Mouse (Mus musculus): ENCODE measurements around the gene Gm20547. TPM values are rescaled to one million over a fixed set of nuclear protein-coding genes. Genes with fewer than 3 reads are reported as not detected.
A peak's percentile ranks its signal among the peaks of the same experiment; 100 is the strongest.

Gm20547 gene
- polyA plus RNA-seq (2012; rRNA removed), result 0.05 TPM in 1 of 2 replicates, not detected in the other

- Histone ChIP-seq H3K27me3 (replicated peaks; ENCODE audit: control insufficient read depth, insufficient read depth, low read length) (no peaks in the 10 kb centered on the region), H3K4me3 (ENCODE audit: insufficient read depth, low read depth, low read length) (peak within 1 kb of the TSS; percentile 36; the same call in 1 of the 2 replicates), H3K4me1 (ENCODE audit: control insufficient read depth, insufficient read depth, low read length) (no peaks in the 10 kb centered on the region), H3K36me3 (ENCODE audit: control insufficient read depth, insufficient read depth, low read length) (no peaks in the 10 kb centered on the region), H3K27ac (ENCODE audit: insufficient read depth, low read depth, low read length) (no peak within 1 kb of the TSS)
- 24% methylated on average over 15 of the region's 15 CpGs for WGBS
- TF ChIP-seq CTCF (conservative IDR thresholded peaks at IDR 0.05; ENCODE audit: insufficient read depth, insufficient read length, low read depth, low read length) (no peak), POLR2A (IDR thresholded peaks at IDR 0.05; ENCODE audit: low read depth, low read length) (no peak)
- DNase-seq, result peak; percentile 61
Observed at GRCm38 (mm10) chr17:34881683-34882310, at the start of gene Gm20547. Gene Gm20547 (minus strand): TSS chr17:34882042.

- H3K4me1 ChIP-seq (ENCODE audit: control insufficient read depth, insufficient read depth, low read length), result no peaks in the 10 kb centered on the region
- H3K27ac ChIP-seq (ENCODE audit: insufficient read depth, low read depth, low read length), result peak within 1 kb of the TSS; percentile 78
- peak within 1 kb of the TSS; percentile 67 for H3K4me3 ChIP-seq (ENCODE audit: insufficient read depth, low read depth, low read length)
- WGBS, result under 1% methylated on average over 38 of the region's 38 CpGs
- H3K36me3 ChIP-seq (ENCODE audit: control insufficient read depth, insufficient read depth, low read length), result peaks cover 6% of the 10 kb centered on the region; the same call in 1 of the 2 replicates
- TF ChIP-seq POLR2A (IDR thresholded peaks at IDR 0.05; ENCODE audit: low read depth, low read length) (peak; percentile 87), CTCF (conservative IDR thresholded peaks at IDR 0.05; ENCODE audit: insufficient read depth, insufficient read length, low read depth, low read length) (peak; percentile 73)
- peak; percentile 100 for DNase-seq
- H3K27me3 ChIP-seq (replicated peaks; ENCODE audit: control insufficient read depth, insufficient read depth, low read length), result no peaks in the 10 kb centered on the region
Observed at GRCm38 (mm10) chr17:34931061-34931734, 49.4 kb upstream of the Gm20547 start, which contains the start of gene Neu1. Gene Neu1 (plus strand): TSS chr17:34931253.

GRCm38 (mm10) chr17:34928841-34929240 is 47.0 kb upstream of the Gm20547 start:
- Histone ChIP-seq H3K4me1 (ENCODE audit: control insufficient read depth, insufficient read depth, low read length) (no peaks in the 10 kb centered on the region), H3K27me3 (replicated peaks; ENCODE audit: control insufficient read depth, insufficient read depth, low read length) (no peaks in the 10 kb centered on the region), H3K4me3 (ENCODE audit: insufficient read depth, low read depth, low read length) (no peak overlapping the region), H3K27ac (ENCODE audit: insufficient read depth, low read depth, low read length) (no peak overlapping the region), H3K36me3 (ENCODE audit: control insufficient read depth, insufficient read depth, low read length) (peaks cover 1% of the 10 kb centered on the region; the same call in 1 of the 2 replicates)
- no peak for TF ChIP-seq CTCF (conservative IDR thresholded peaks at IDR 0.05; ENCODE audit: insufficient read depth, insufficient read length, low read depth, low read length)
- no peak for TF ChIP-seq POLR2A (IDR thresholded peaks at IDR 0.05; ENCODE audit: low read depth, low read length)
- no peak for DNase-seq
- WGBS, result 61% methylated on average over 4 of the region's 4 CpGs

- WGBS, result 85% methylated on average over 18 of the region's 18 CpGs
- DNase-seq, result no peak
- H3K27ac ChIP-seq (ENCODE audit: insufficient read depth, low read depth, low read length), result no peak overlapping the region
- no peak for TF ChIP-seq CTCF (conservative IDR thresholded peaks at IDR 0.05; ENCODE audit: insufficient read depth, insufficient read length, low read depth, low read length)
- no peak for TF ChIP-seq POLR2A (IDR thresholded peaks at IDR 0.05; ENCODE audit: low read depth, low read length)
- H3K4me1 ChIP-seq (ENCODE audit: control insufficient read depth, insufficient read depth, low read length), result no peaks in the 10 kb centered on the region
- no peaks in the 10 kb centered on the region for H3K27me3 ChIP-seq (replicated peaks; ENCODE audit: control insufficient read depth, insufficient read depth, low read length)
- H3K4me3 ChIP-seq (ENCODE audit: insufficient read depth, low read depth, low read length), result no peak overlapping the region
- H3K36me3 ChIP-seq (ENCODE audit: control insufficient read depth, insufficient read depth, low read length), result no peaks in the 10 kb centered on the region; the same call in 1 of the 2 replicates
Observed at GRCm38 (mm10) chr17:34927306-34928019, 45.6 kb upstream of the Gm20547 start.

GRCm38 (mm10) chr17:34924258-34924657 is 42.4 kb upstream of the Gm20547 start:
- WGBS, result 85% methylated on average over 5 of the region's 5 CpGs
- DNase-seq, result no peak
- Histone ChIP-seq H3K36me3 (ENCODE audit: control insufficient read depth, insufficient read depth, low read length) (no peaks in the 10 kb centered on the region; the same call in 1 of the 2 replicates), H3K4me3 (ENCODE audit: insufficient read depth, low read depth, low read length) (no peak overlapping the region), H3K4me1 (ENCODE audit: control insufficient read depth, insufficient read depth, low read length) (no peaks in the 10 kb centered on the region), H3K27ac (ENCODE audit: insufficient read depth, low read depth, low read length) (no peak overlapping the region), H3K27me3 (replicated peaks; ENCODE audit: control insufficient read depth, insufficient read depth, low read length) (no peaks in the 10 kb centered on the region)
- TF ChIP-seq POLR2A (IDR thresholded peaks at IDR 0.05; ENCODE audit: low read depth, low read length), result no peak
- TF ChIP-seq CTCF (conservative IDR thresholded peaks at IDR 0.05; ENCODE audit: insufficient read depth, insufficient read length, low read depth, low read length), result no peak

GRCm38 (mm10) chr17:34922939-34923338 is 41.1 kb upstream of the Gm20547 start:
- Histone ChIP-seq H3K4me3 (ENCODE audit: insufficient read depth, low read depth, low read length) (no peak overlapping the region), H3K27ac (ENCODE audit: insufficient read depth, low read depth, low read length) (no peak overlapping the region), H3K36me3 (ENCODE audit: control insufficient read depth, insufficient read depth, low read length) (no peaks in the 10 kb centered on the region; the same call in 1 of the 2 replicates), H3K4me1 (ENCODE audit: control insufficient read depth, insufficient read depth, low read length) (no peaks in the 10 kb centered on the region), H3K27me3 (replicated peaks; ENCODE audit: control insufficient read depth, insufficient read depth, low read length) (no peaks in the 10 kb centered on the region)
- WGBS, result 56% methylated on average over 6 of the region's 6 CpGs
- TF ChIP-seq CTCF (conservative IDR thresholded peaks at IDR 0.05; ENCODE audit: insufficient read depth, insufficient read length, low read depth, low read length) (peak; percentile 29), POLR2A (IDR thresholded peaks at IDR 0.05; ENCODE audit: low read depth, low read length) (no peak)
- DNase-seq, result no peak
